Mouse (Mus musculus): ENCODE measurements around the gene Pde2a. TPM values are rescaled to one million over a fixed set of nuclear protein-coding genes. Genes with fewer than 3 reads are reported as not detected.
"Not testable (repeated sequence)": the region's sequence is repeated elsewhere in the genome, so short reads cannot be mapped to it uniquely, and the experiment has no call there.

Gene Pde2a
- polyA plus RNA-seq, 1 experiment = 25.1 TPM

DNA sequence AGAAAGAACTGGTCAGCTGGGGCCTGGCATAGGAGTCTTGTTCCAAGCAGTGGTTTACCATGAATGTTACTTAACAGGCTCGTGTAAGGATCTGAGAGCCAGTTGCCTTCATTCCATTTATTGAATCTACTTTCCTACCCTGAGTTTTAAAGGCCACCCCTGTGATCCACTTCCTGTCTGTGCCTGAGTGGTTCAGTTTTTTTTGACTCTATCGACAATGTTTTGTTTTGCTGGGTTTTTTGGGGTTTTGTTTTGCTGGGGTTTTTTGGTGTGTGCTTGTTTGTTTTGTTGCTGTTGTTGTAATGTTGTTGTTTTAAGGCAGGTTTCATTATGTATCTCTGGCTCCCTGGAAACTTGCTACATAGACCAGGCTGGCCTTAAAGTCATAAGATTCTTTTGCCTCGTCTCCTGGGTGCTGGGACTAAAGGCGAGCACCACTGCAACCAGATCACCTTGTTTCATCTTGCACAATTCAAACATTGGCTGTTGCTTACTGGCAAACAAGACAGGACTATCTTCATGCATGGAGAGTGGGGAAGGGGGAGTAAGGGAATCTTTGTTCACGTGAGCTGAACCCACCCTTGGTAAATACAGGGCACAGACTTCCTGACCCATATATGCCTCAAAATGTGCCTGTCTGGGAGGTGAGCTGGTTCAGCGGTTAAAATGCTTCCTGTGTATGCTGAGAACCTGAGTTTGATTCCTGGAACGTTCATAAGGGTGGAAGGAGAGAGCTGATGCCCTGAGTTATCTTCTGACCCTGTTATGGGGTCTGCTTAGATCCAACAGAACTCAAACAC, 129.4 kb downstream of the Pde2a start:
- no peak for TF ChIP-seq POLR2A (IDR thresholded peaks at IDR 0.05; ENCODE audit: borderline replicate concordance, extremely low read depth, insufficient read depth, insufficient read length, poor library complexity, severe bottlenecking)
- no peak for TF ChIP-seq CTCF (IDR thresholded peaks at IDR 0.05; ENCODE audit: borderline replicate concordance, extremely low read depth, insufficient read depth, insufficient read length)

DNA sequence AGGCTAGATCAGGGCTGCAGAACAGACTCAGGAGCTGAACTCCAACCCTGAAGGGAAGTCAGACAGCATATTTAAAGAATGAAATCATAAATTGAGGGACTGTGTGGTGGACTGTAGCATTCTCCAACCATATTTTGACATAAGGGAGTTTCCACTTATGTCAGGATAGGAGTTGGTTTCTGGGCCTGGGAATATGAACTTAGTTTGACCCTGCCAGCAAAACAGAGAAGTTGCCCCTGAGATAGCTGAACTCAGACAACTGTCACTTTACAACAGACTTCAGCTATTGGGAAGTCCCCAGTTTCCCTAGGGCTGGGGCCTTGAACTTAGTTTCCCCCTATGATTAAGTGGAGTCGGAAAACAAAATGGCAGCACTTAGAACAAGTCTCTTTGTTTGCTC, 130.0 kb downstream of the Pde2a start:
- no peak for DNase-seq (ENCODE audit: low read depth)
- TF ChIP-seq CTCF (IDR thresholded peaks at IDR 0.05; ENCODE audit: borderline replicate concordance, extremely low read depth, insufficient read depth, insufficient read length) (no peak), POLR2A (IDR thresholded peaks at IDR 0.05; ENCODE audit: borderline replicate concordance, extremely low read depth, insufficient read depth, insufficient read length, poor library complexity, severe bottlenecking) (no peak)

More for the DNA sequence above, 129.4 kb downstream of the Pde2a start:
- DNase-seq (ENCODE audit: low read depth) = no peak

DNA sequence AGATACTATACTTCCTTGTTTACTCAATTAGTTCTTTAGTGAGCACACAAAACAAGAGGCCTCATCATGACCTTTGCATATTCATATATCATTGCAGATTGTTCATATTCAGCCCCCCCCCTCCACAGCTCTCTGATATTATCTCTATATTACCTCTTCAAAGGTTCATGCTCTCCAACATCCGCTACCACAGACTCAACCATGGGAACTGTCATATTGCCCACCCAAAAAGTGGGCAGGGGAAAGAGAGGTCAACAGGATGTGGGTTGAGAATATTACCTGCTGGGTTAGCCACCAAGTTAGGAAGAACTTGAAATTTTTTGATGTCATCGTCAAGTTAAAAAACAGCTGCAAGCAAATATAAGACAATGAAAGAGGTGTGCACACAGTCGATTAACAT, 134.0 kb downstream of the Pde2a start:
- DNase-seq (ENCODE audit: low read depth) = not testable (repeated sequence)

DNA sequence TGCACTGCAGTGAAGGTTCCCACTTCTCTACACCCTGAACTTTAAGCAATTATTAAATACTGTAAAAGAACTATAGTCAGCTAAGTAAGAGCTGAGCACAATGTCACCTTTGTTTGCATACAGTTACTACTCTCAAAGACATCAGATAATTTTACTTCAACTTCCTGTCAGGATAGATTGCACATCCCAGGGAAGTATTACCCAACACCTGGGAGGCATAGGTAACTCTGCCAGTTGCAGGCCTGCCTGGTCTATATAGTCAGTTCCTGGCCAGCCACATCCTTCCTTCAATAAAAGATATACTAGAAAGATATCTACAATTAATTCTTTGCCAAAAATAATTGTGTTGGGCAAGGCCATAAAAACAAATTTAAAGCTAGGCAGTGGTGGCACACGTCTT, 135.9 kb downstream of the Pde2a start:
- TF ChIP-seq POLR2A (IDR thresholded peaks at IDR 0.05; ENCODE audit: borderline replicate concordance, extremely low read depth, insufficient read depth, insufficient read length, poor library complexity, severe bottlenecking) (no peak), CTCF (IDR thresholded peaks at IDR 0.05; ENCODE audit: borderline replicate concordance, extremely low read depth, insufficient read depth, insufficient read length) (no peak)
- DNase-seq (ENCODE audit: low read depth) = no peak

DNA sequence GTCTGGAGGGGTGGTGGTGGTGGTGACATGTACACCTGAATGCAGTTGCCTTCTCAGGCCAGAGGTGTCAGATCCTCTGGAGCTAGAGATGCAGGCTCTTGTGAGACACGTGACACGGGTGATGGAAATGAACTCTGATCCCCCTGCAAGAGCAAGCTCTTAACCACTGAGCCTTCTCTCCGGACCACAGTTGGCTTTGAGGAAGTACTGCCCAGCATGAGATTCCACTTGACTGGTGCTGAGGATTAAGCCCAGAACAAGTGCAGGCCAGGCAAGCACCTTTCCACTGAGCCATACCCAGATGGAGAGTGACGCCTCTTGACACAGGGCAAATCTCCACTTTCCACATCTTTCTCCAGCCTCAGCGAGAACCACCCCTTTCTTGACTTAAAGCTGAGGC, 137.9 kb downstream of the Pde2a start:
- DNase-seq (ENCODE audit: low read depth) = not testable (repeated sequence)

Other genes starting within 250 kb of the Pde2a start
- gene Atg16l2, start 119.4 kb upstream of the Pde2a start, polyA plus RNA-seq (2012; rRNA removed) = 21.6 and 29.6 TPM in 2 replicates
- gene Stard10, start 104.6 kb upstream of the Pde2a start, polyA plus RNA-seq (2012; rRNA removed) = 11.6 and 17.9 TPM in 2 replicates
- 13.1 and 17.1 TPM in 2 replicates for gene Arap1, start 73.6 kb upstream of the Pde2a start, polyA plus RNA-seq (2012; rRNA removed)
- 0.37 and 0.79 TPM in 2 replicates for gene Gm45837, start 10.8 kb upstream of the Pde2a start, polyA plus RNA-seq (2012; rRNA removed)
- not detected in 2 replicates for gene Art2b, start 163.9 kb downstream of the Pde2a start, polyA plus RNA-seq (2012; rRNA removed)
- 20.1 and 25.4 TPM in 2 replicates for gene Clpb, start 241.9 kb downstream of the Pde2a start, polyA plus RNA-seq (2012; rRNA removed)